Mouse (Mus musculus) liver, embryonic 13.5 days (tissue): Measurements from ENCODE around the gene Stat5a. TPM values are rescaled to one million over a fixed set of nuclear protein-coding genes. Genes with fewer than 3 reads are reported as not detected.

ENCODE experiments used
- ATAC-seq: fragments of 200-750 bp; cut with Nextera tagmentation; 2 replicates; pipeline ENCODE4 v1.8.0; 2017; ENCODE audit warnings: low read depth, mild to moderate bottlenecking, moderate number of reproducible peaks, moderate library complexity
- DNase-seq: peaks from one replicate; pipeline ENCODE4 v3.0.0; 2022
- H3K27ac ChIP-seq: fragments of 300-500 bp; sonication (generic); 2 replicates; pipeline ENCODE4 v1.5.1; 2015; ENCODE audit warnings: moderate library complexity, mild to moderate bottlenecking, inconsistent platforms
- H3K27me3 ChIP-seq: fragments of 300-500 bp; sonication (generic); 2 replicates; pipeline ENCODE4 v1.6.1; 2015; ENCODE audit warnings: mild to moderate bottlenecking, inconsistent platforms
- H3K36me3 ChIP-seq: fragments of 300-500 bp; sonication (generic); 2 replicates; pipeline ENCODE4 v1.6.1; 2015; ENCODE audit warnings: mild to moderate bottlenecking, inconsistent platforms
- H3K4me1 ChIP-seq: fragments of 300-500 bp; sonication (generic); replicated peaks from 2 replicates; pipeline ENCODE4 v1.6.1; 2015; ENCODE audit warnings: inconsistent platforms
- H3K4me2 ChIP-seq: fragments of 300-500 bp; sonication (generic); 2 replicates; pipeline ENCODE4 v1.6.1; 2015; ENCODE audit warnings: inconsistent platforms, mild to moderate bottlenecking, moderate library complexity
- H3K4me3 ChIP-seq: fragments of 300-500 bp; sonication (generic); replicated peaks from 2 replicates; pipeline ENCODE4 v1.5.1; 2015; ENCODE audit warnings: mild to moderate bottlenecking, inconsistent platforms
- H3K9ac ChIP-seq: fragments of 300-500 bp; sonication (generic); 2 replicates; pipeline ENCODE4 v1.6.1; 2015; ENCODE audit warnings: mild to moderate bottlenecking, inconsistent platforms
- H3K9me3 ChIP-seq: fragments of 300-500 bp; sonication (generic); replicated peaks from 2 replicates; pipeline ENCODE4 v1.6.1; 2016; ENCODE audit warnings: inconsistent platforms
- WGBS: fragments of 180-500 bp; shearing (Covaris S2); methylation state at CpG from one replicate; pipeline ENCODE4 v1.1.7; 2015; ENCODE audit not compliant: insufficient replicate concordance; 5-methylcytosine and 5-hydroxymethylcytosine counted together
- polyA plus RNA-seq: library from polyadenylated mRNA; unstranded; fragments of >200 nt; fragmentation: Nextera tagmentation; extraction: Ambion mirVana; gene quantifications from 2 replicates; pipeline ENCODE4 v1.2.1, GENCODE M21; 2015

Gene Stat5a
- polyA plus RNA-seq, 1 experiment from 2014 or later, result 11.1 TPM

DNA sequence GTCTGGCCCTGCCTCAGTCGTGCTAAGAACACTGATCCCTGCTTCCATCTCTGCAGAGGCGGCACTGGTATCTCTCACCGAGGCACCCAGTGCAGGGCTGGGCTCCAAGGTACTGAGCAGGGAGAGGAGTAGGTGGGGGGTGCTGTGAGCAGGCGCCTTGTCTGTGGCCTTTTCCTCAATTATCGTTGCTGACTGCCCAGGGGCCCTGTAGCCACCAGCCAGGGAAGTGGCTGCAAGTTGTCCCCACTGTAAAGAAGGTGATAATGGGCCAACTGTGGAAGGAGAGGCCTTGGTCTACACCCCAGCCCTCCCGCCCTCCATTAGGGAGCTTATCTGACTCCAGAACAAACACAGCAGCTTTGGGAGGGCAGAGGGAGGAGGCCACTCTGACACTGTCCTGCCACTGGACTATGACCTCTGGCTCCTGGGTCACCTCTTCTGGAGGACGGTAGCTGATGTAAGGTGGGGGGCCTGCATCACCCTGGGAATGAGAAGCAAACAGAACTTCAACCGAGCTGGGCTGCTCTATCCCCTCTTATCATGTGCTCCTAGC, 27.1 kb downstream of the Stat5a start:
- Histone ChIP-seq H3K27ac (peak overlapping the region; percentile 94), H3K4me1 (peaks cover 88% of the 10 kb centered on the region), H3K9ac (peak overlapping the region; percentile 54), H3K27me3 (no peaks in the 10 kb centered on the region), H3K4me2 (peak overlapping the region; percentile 54), H3K9me3 (no peaks in the 10 kb centered on the region), H3K36me3 (peaks cover 65% of the 10 kb centered on the region), H3K4me3 (no peak overlapping the region)
- 4% methylated on average over 8 of the region's 8 CpGs for WGBS
- DNase-seq, result peak; percentile 69
- peak; percentile 92 for ATAC-seq

DNA sequence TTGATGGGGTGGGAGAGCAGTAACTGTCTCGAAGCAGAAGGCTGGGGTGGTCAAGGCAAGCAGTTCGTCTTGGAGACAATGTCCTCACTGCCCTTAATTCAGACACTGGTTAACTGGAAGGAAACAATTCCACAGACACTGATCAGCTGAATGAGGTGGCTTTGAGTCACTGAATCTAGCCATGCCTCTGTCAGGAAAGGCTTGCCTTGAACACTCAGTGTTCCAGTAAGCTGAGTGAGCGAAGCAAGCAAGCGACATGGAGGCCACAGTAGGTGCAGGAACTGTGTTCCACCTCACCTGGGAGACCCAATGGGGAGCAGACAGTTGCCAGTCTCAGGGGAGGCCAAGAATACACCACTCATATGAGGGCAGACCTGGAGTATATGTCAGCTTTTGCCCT, 28.1 kb downstream of the Stat5a start:
- H3K27me3 ChIP-seq, result no peaks in the 10 kb centered on the region
- no peak overlapping the region; the same call in 1 of the 2 replicates for H3K4me2 ChIP-seq
- no peak overlapping the region for H3K4me3 ChIP-seq
- H3K4me1 ChIP-seq, result peaks cover 91% of the 10 kb centered on the region
- H3K9me3 ChIP-seq, result no peaks in the 10 kb centered on the region
- 78% methylated on average over 4 of the region's 4 CpGs for WGBS
- no peak for DNase-seq
- peak overlapping the region; percentile 54 for H3K9ac ChIP-seq
- H3K36me3 ChIP-seq, result peaks cover 58% of the 10 kb centered on the region
- no peak for ATAC-seq
- H3K27ac ChIP-seq, result peak overlapping the region; percentile 94

DNA sequence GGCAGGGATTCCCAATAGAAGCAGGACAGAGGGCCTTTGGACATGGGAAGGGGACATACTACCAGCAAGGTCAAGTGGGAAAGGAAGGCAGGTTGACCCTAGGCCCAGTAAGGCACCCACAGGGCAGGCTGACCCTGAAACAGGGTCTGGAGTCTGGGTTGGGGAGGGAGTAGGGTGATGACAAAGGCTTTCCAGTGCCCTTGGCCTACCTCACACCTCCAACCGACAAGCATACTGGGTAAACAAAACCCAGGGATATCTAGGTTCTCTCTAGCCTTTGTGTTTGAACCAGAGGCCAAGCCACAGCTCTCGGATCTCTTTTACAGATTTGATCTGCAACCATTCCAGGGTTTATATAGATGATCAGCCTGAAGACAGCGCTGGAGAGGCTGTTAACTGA, 28.6 kb downstream of the Stat5a start:
- no peaks in the 10 kb centered on the region for H3K9me3 ChIP-seq
- peaks cover 63% of the 10 kb centered on the region for H3K36me3 ChIP-seq
- H3K4me1 ChIP-seq, result peaks cover 95% of the 10 kb centered on the region
- H3K4me3 ChIP-seq, result no peak overlapping the region
- peak overlapping the region; percentile 94 for H3K27ac ChIP-seq
- no peaks in the 10 kb centered on the region for H3K27me3 ChIP-seq
- DNase-seq, result no peak
- 74% methylated on average over 3 of the region's 3 CpGs for WGBS
- peak overlapping the region; percentile 54; the same call in 1 of the 2 replicates for H3K9ac ChIP-seq
- no peak for ATAC-seq
- no peak overlapping the region for H3K4me2 ChIP-seq

DNA sequence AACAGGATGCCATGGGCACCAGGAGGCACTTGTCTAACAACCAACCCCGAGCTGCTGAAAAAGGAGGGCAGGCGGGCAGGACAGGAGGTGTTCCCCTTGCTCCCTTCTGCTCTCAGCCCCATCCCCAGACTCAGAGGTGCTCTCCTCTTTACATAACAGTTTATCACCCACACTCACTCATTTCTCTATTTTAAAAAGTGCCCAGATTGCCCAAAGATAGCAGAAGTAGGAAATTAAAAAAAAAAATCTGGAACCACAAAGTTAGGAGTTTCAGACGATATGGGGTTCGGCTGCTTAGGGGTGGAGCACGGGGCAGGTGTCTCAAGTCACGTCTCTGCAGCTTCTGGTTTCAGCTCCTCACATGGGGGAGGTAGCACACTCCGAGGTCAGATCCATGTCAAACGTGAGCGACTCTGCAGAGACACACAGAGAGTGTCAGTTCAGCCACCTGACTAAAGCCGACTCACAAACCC, 29.2 kb downstream of the Stat5a start:
- Histone ChIP-seq H3K27me3 (no peaks in the 10 kb centered on the region), H3K4me1 (peaks cover 94% of the 10 kb centered on the region), H3K27ac (peak overlapping the region; percentile 94), H3K4me3 (no peak overlapping the region), H3K36me3 (peaks cover 63% of the 10 kb centered on the region), H3K4me2 (no peak overlapping the region), H3K9ac (no peak overlapping the region), H3K9me3 (no peaks in the 10 kb centered on the region)
- ATAC-seq, result no peak
- WGBS, result 37% methylated on average over 10 of the region's 10 CpGs
- no peak for DNase-seq

DNA sequence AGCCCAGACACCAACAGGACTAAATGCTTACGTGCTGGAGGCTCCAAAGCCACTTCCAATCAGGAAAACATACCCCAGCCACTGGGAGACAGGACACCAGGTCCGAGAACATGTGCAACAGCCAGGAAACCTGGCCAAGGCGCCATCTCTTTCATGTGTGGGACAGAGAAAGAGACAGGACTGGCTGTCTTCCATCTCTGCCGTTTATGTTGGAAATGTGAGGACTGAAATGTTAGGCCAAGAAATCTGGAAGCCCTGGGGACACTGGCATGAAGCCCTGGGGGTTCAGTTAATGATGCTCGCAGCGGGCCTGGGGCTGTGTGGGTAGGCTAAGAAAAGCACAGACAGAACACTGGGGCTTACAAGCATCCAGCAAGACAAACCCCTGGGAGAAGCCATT, 31.3 kb downstream of the Stat5a start:
- H3K27me3 ChIP-seq, result no peaks in the 10 kb centered on the region
- WGBS, result 86% methylated on average over 6 of the region's 6 CpGs
- H3K9me3 ChIP-seq, result no peaks in the 10 kb centered on the region
- H3K4me3 ChIP-seq, result no peak overlapping the region
- H3K27ac ChIP-seq, result peak overlapping the region; percentile 94
- DNase-seq (no peak), ATAC-seq (no peak)
- no peak overlapping the region for H3K4me2 ChIP-seq
- peaks cover 58% of the 10 kb centered on the region for H3K36me3 ChIP-seq
- peak overlapping the region; percentile 68; the same call in 1 of the 2 replicates for H3K9ac ChIP-seq
- peaks cover 87% of the 10 kb centered on the region for H3K4me1 ChIP-seq

DNA sequence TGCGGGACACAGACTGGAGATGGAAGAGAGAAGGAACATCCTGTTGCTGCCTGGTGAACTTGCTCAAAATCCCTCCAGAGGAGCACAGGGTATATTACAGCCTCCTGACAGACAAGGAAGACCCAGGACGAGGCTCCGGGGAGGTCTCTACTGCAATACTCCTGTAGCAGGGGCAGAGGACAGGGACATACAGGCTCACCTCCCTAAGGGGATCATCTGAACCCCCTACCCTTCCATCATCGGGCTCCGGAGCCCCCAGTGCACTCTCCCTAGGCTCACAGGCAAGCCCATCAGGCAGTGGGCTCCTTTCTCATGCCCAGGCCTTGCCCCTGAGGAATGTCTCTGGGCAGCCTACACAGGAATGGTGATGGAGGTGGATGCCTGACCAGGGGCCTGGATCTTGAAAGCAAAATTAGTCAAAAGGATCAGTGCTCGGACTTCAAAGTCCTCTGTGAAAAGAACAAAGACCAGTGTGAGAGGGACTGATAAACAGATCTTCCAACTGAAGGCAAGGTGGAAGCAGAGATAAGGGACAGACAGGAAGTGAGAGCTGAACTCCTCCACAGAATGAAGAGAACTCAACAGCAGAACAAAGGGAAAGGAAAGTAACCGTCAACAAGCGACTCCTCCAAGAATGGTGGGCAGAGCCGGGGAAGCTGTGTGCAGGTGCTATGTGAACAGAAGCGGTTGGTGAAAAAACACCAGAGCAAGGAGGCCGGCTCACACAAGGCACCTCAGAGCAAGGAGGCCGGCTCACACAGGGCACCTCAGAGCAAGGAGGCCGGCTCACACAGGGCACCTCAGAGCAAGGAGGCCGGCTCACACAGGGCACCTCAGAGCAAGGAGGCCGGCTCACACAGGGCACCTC, 32.3 kb downstream of the Stat5a start:
- ATAC-seq, result peak; percentile 82
- H3K36me3 ChIP-seq, result peaks cover 66% of the 10 kb centered on the region
- peak; percentile 74 for DNase-seq
- H3K4me3 ChIP-seq, result peak overlapping the region; percentile 22
- WGBS, result 21% methylated on average over 15 of the region's 15 CpGs
- H3K4me2 ChIP-seq, result peak overlapping the region; percentile 61
- H3K9ac ChIP-seq, result peak overlapping the region; percentile 68
- peak overlapping the region; percentile 94 for H3K27ac ChIP-seq
- no peaks in the 10 kb centered on the region for H3K27me3 ChIP-seq
- peaks cover 77% of the 10 kb centered on the region for H3K4me1 ChIP-seq
- no peaks in the 10 kb centered on the region for H3K9me3 ChIP-seq

DNA sequence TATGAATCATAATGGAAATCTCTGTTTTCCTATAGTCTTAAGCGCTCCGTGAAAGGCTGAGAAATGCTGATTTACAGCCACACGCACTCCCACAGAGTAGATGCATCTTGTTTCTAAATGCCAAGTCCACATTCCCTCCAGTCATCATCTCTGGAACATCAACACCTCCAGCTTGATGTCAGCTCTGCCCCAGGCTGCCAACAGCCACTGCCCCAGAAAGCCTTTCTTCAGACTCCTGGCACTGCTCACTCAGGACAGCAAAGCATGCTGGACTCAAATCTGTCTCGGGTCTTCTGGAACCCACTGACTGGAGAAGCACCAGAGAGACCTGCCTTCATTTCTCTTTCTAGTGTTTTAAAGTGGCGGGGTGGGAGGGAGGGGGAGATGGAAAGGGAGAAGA, 33.3 kb downstream of the Stat5a start:
- Histone ChIP-seq H3K4me1 (peaks cover 68% of the 10 kb centered on the region), H3K9me3 (no peaks in the 10 kb centered on the region), H3K27me3 (no peaks in the 10 kb centered on the region), H3K36me3 (peaks cover 63% of the 10 kb centered on the region), H3K4me3 (no peak overlapping the region), H3K4me2 (peak overlapping the region; percentile 61; the same call in 1 of the 2 replicates), H3K9ac (peak overlapping the region; percentile 68; the same call in 1 of the 2 replicates), H3K27ac (peak overlapping the region; percentile 94)
- DNase-seq (no peak), ATAC-seq (no peak)
- WGBS, result 63% methylated on average over 5 of the region's 5 CpGs

DNA sequence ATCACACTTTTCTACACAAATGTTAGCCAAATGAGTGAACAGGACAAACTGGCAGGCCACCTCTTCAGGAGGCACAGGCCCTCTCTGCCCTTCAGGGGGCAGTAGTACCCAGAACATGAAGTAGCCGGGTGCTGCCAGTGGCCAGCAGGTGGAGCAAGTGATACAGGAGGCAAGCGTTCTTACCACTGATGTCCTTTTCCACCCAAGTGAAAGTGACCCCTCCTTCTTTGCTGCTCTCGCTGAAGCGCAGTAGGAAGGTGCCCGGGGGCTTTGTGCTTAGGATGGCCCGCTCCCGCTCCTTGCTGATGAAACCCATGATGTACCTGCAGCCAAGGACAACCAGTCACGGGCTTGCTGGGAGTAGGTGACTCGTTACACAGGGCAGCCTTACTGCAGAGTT, 34.3 kb downstream of the Stat5a start:
- Histone ChIP-seq H3K4me2 (peak overlapping the region; percentile 43), H3K9me3 (no peaks in the 10 kb centered on the region), H3K36me3 (peaks cover 70% of the 10 kb centered on the region), H3K27ac (no peak overlapping the region; the same call in 1 of the 2 replicates), H3K4me3 (no peak overlapping the region), H3K4me1 (peaks cover 57% of the 10 kb centered on the region), H3K9ac (peak overlapping the region; percentile 44), H3K27me3 (no peaks in the 10 kb centered on the region)
- DNase-seq, result peak; percentile 86
- WGBS, result 16% methylated on average over 9 of the region's 9 CpGs
- ATAC-seq, result peak; percentile 47

DNA sequence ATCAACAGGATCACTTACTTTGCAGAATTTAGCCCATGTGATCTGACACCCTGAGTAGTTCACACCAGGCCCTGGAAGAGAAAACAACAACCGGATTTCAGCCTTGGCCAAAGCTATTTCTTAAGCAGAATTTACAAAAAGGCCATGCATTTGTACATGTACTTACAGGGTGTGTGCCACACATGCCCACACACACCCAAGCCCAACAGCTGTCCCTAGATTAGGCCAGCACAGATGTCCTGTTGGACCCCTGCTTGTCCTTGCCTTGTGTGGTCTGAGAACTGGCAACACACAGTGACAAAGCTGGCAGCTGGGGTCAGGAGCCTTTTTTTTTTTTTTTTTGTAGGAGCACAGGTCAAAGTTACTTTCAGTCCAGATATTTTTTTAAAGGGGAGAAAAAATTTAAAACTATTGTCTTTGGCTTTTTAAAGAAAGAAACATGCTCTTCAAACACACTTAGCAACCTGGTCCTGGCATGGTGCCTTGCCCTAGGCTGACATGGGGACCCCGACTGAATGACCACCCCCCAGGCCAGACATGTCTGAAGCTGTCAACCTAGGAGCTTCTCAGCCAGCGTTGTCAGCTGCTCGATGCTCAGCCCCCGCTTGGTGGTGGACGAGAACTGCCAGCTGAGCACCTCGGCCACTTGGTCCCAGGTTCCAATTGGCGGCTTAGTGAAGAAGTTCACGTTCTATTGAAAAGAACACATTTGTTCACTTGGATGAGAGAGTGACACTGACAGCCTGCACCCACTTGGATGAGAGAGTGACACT, 35.2 kb downstream of the Stat5a start:
- H3K27ac ChIP-seq, result no peak overlapping the region
- DNase-seq, result no peak
- ATAC-seq, result no peak
- peaks cover 49% of the 10 kb centered on the region for H3K4me1 ChIP-seq
- H3K4me2 ChIP-seq, result peak overlapping the region; percentile 43
- no peaks in the 10 kb centered on the region for H3K9me3 ChIP-seq
- H3K9ac ChIP-seq, result peak overlapping the region; percentile 44
- WGBS, result 73% methylated on average over 9 of the region's 9 CpGs
- H3K4me3 ChIP-seq, result no peak overlapping the region
- peaks cover 70% of the 10 kb centered on the region for H3K36me3 ChIP-seq
- no peaks in the 10 kb centered on the region for H3K27me3 ChIP-seq

DNA sequence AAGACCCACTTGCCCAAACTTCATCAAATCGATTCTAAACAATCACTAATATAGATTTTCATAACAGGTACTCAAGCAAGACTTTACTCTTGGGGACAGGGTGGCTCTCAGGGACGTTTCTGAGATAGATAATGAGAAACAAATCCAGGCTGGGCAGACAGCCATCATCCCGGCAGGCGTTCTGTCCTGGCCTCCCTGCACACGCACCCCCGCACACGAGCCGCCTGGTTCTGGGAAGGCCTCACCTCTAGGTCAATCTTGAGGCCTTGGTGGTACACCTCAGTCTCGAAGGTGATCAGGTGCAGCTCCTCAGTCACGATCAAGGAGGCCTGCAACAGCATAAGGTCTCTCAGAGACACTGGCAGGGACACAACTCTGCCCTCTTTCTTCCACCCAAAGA, 36.9 kb downstream of the Stat5a start:
- peaks cover 32% of the 10 kb centered on the region for H3K4me1 ChIP-seq
- no peak overlapping the region for H3K4me3 ChIP-seq
- H3K27me3 ChIP-seq, result no peaks in the 10 kb centered on the region
- ATAC-seq, result no peak
- H3K36me3 ChIP-seq, result peaks cover 63% of the 10 kb centered on the region
- DNase-seq, result no peak
- WGBS, result 80% methylated on average over 10 of the region's 10 CpGs
- H3K9me3 ChIP-seq, result no peaks in the 10 kb centered on the region
- no peak overlapping the region for H3K9ac ChIP-seq
- no peak overlapping the region for H3K27ac ChIP-seq
- H3K4me2 ChIP-seq, result no peak overlapping the region
